Mouse (Mus musculus) erythroblast, embryonic 14.5 days (primary cell): ENCODE data around the gene 2010300C02Rik.
"Not testable (repeated sequence)": the region's sequence is repeated elsewhere in the genome, so short reads cannot be mapped to it uniquely, and the experiment has no call there.

Source experiments
- GATA1 ChIP-seq: IDR thresholded peaks from 2 replicates; pipeline ENCODE4 v1.6.1; 2012; ENCODE audit warnings: low read length, inconsistent platforms, mixed read lengths
- TAL1 ChIP-seq: IDR thresholded peaks from 3 replicates; pipeline ENCODE4 v1.6.1; 2012; ENCODE audit warnings: low read length, inconsistent platforms, mixed read lengths

GRCm38 (mm10) chr1:37605694-37606093 is 114.2 kb downstream of the 2010300C02Rik start:
- TF ChIP-seq GATA1, TAL1: not testable (repeated sequence)
